Mouse (Mus musculus) heart, postnatal 14 days (tissue): ENCODE data around the gene Tal1. TPM values are rescaled to one million over a fixed set of nuclear protein-coding genes. Genes with fewer than 3 reads are reported as not detected.

Experiments used
- DNase-seq, 2 experiments: peaks; one replicate each; pipeline ENCODE4 v3.0.0; 2021 to 2022
- intact Hi-C: fragments of 180-260 bp; cut with DNase I; formaldehyde crosslinking; loops from one replicate; pipeline ENCODE4 v1.15.1; 2025
- long read RNA-seq, 2 experiments: library from polyadenylated mRNA; stranded (forward); transcript quantifications; one replicate each; pipeline ENCODE4 v2.0.0; 2021
- total RNA-seq, 2 experiments: library from RNA; stranded (reverse); gene quantifications; 2 replicates each; pipeline ENCODE4 v1.2.3; 2021

The Tal1 gene
- 1 to 10 TPM; 4.9 to 6.3 TPM for total RNA-seq
- long read RNA-seq, experiment 1, partial matches to known transcripts = 0 of 2 reads
- long read RNA-seq, experiment 1, other reads (novel, unspliced or antisense) = 1 of 2 reads
- long read RNA-seq, experiment 2, partial matches to known transcripts = 2 of 3 reads
- long read RNA-seq, experiment 2, other reads (novel, unspliced or antisense) = 1 of 3 reads

DNA sequence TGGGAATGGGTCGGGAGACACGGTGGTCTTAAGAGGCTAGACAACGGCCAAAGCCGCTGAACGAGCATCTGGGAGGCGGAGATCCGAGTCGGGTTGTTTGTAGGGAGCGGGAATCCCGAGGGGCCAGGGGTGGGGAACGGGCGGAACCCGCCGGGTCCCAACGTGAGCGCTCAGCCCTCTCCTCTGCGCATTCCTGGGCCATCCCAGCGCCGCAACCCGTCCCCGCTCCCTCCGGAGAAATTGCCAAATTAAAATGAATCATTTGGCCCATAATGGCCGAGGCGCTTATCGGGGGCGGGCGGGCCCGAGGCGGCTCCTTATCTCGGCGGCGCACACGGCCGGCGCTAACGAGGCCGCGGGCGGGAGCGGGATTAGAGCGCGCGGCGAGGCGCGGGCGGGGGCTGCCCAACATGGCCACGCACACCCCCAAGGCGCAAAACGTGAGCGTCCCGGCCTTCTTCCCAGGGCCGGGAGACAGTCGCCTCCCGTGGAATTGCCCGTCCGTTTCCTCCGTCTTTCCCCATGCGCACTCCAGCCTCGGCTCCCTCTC is at the start of gene Tal1:
Gene Tal1 (plus strand): TSS at position 56 of the 550 bp plus-strand sequence.
- intact Hi-C loops = loop anchor here (5.0 kb wide), 1 partner anchor 149 kb away; the partner anchor contains the start of gene Foxd2
- peak; percentile 64 to 76 for DNase-seq

GRCm38 (mm10) chr4:115014276-115014675 is 42.0 kb upstream of the Tal1 start:
- intact Hi-C loops = no loop called here
- DNase-seq = no peak

DNA sequence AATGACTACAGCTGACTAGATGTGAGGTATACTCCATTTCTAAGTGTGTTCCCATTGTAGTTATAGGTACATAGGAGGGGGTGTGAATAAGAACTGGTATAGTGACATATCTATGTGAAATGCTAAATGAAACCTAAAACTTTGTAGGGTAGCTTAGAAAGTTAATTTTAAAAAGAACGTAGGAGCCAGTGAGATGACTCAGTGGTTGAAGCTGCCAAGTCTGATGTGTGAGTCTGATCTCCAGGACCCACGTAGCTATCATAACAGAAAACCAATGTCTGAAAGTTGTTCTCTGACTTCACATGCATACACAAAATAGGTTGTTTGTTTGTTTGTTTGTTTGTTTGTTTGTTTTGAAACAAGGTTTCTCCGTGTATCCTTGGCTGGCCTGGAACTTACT is 36.2 kb upstream of the Tal1 start:
- intact Hi-C loops = no loop called here
- no peak for DNase-seq

DNA sequence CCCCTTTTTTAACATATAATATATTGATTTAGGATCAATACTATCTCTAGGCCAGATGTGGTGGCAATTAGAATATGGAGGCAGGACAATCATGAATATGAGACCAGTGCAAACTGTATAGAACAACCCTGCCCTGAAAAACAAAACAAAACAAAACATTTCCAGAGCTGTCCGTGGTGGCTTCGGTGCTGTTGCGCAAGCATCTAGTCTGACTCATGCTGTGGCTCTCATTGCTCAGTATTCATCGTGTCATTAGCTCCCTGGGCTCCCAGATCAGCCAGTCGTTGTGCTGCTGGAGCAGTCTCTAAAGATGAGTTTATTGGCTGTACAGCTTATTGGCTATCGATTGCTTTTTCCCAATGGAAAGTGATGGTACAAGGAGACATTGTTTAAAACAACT is 21.2 kb upstream of the Tal1 start:
- intact Hi-C loops = no loop called here
- no peak for DNase-seq

GRCm38 (mm10) chr4:115038242-115038641 is 18.0 kb upstream of the Tal1 start:
- intact Hi-C loops = loop anchor here (1.0 kb wide), 1 partner anchor 47 kb away; no protein-coding TSS in a partner anchor
- peak; percentile 44 to 66 for DNase-seq

DNA sequence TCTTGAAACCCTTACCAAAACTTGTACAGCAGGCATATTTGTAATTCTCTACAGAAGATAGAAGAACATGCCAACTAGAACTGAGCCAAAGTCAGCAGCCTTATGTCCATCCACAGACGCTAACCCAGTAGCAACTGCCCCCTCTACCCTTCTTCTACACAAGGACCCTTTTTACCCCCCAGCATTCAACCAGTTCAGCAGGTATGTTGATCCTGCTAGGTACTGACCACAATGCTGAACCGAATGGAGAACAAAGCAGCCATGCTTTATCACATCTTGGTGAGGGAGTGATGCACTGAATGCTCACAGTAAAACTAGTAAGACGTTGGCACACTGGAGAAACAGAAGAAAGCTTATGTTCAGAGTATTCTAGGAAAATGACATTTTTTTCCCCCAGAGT is 10.6 kb upstream of the Tal1 start:
- intact Hi-C loops = no loop called here
- DNase-seq = no peak

GRCm38 (mm10) chr4:115047750-115048149 is 8.5 kb upstream of the Tal1 start:
- intact Hi-C loops = loop anchor here (2.0 kb wide), 1 partner anchor 37 kb away; no protein-coding TSS in a partner anchor
- DNase-seq = peak; percentile 68 to 74

DNA sequence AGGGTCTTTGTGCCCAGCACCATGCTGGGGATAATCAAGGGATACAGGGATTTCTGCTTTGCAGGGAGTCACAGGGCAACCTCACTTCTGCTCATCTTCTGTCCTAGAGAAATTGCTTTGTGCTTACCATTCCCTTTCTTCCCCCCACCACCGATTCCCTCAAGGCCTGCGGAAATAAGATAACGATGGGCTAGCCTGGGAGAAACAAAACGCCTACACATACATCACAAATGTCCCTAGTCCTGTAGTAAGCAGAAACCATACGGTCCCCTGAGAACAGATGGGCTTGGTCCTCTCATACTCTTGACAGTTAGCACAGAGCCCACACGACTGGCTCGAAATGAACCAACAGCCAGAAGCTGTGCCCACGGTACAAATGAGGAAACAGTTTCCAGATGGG is 8.0 kb upstream of the Tal1 start:
- no peak for DNase-seq
- intact Hi-C loops = loop anchor here (2.0 kb wide), 1 partner anchor 37 kb away; no protein-coding TSS in a partner anchor

DNA sequence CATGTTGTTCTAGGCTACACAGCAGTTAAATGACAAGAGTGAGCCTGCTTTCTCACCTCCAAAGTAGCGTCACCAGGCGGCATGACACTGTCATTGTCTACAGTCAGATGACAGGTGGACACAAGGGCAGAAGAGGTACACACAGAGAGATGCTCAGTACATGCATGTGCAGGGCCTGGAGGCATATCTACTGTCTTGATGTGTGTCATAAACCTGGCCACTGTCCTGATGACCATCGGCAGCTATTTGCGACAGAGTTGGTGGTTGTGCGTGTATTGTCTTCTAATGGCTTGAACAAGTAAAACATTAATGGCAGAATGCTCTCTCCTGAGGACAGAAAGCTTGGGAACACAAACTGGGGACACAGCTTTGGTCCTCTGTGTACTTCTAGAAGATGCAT is 5.0 kb upstream of the Tal1 start:
- intact Hi-C loops = no loop called here
- no peak for DNase-seq

GRCm38 (mm10) chr4:115052343-115053005 is 3.8 kb upstream of the Tal1 start:
- intact Hi-C loops = no loop called here
- peak; percentile 76 to 80 for DNase-seq

DNA sequence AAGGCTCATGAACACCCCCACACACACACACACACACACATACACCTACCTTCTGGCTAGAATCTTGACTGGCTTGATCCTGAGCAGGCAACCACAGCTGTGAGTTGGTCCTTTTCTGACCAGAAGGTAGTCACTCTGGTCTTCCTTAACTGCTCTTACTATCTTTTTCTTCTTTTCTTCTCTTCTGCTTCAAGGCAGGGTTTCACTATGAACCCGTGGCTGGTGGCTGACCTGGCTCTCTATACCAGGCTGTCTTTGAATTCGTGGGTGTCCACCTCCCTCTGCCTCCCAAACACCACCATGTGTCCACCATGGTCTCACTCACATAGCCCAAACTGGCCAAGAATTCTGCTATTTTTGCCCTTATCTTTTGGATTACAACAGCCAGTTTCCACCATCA is 1.2 kb upstream of the Tal1 start:
- intact Hi-C loops = loop anchor here (5.0 kb wide), 1 partner anchor 148 kb away; the partner anchor contains the start of gene Foxd2

GRCm38 (mm10) chr4:115055691-115056090 is 535 bp upstream of the Tal1 start:
- intact Hi-C loops = loop anchor here (5.0 kb wide), 1 partner anchor 148 kb away; the partner anchor contains the start of gene Foxd2

More for the DNA sequence above, 1.2 kb upstream of the Tal1 start:
- DNase-seq = no peak

DNA sequence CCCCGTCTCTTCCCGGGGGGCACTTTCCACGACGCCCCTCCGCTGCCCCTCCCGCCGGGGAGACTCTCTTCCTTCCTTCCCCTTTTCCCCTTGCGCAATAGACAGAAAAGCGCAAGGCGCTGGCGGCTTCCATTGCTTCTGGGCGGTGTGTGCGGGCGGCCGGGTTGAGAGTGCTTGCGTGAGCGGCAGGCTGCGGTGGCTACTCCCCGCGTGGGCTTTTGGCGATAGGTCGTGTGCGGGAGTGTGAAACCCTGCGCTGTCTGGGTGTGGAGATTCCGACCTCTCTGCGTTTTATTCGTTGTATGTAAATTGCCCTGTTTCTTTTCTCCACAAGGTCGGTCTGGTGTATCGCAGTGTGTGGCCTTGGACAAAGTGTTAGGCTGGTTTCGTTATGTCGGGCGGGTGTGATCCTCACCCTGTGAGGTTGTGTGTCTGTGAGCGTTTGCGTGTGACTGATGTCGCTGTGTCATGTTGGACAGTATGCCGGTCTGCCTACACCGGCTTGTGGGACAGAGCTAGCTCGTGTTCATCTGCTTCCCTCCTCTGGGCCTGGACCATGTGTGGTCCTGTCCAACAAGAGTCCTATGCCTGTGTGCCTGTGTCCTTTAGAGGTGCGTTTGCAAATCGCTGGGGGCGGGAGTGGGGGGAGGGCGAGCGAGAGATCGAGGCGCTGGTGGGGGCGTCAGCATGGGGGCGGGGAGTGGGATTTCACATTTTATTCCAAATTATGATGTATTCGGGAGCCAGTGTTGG is 871 bp downstream of the Tal1 start:
- intact Hi-C loops = loop anchor here (5.0 kb wide), 1 partner anchor 150 kb away; the partner anchor contains the start of gene Foxd2
- DNase-seq = peak; percentile 44 to 47

More at GRCm38 (mm10) chr4:115055691-115056090, 535 bp upstream of the Tal1 start:
- DNase-seq = no peak

- intact Hi-C loops = loop anchor here (5.0 kb wide), 1 partner anchor 150 kb away; the partner anchor contains the start of gene Foxd2
Observed at GRCm38 (mm10) chr4:115057674-115058316, 1.6 kb downstream of the Tal1 start.

GRCm38 (mm10) chr4:115058317-115058761 is 2.1 kb downstream of the Tal1 start:
- intact Hi-C loops = loop anchor here (5.0 kb wide), 1 partner anchor 151 kb away; the partner anchor contains the start of gene Foxd2

More at GRCm38 (mm10) chr4:115057674-115058316, 1.6 kb downstream of the Tal1 start:
- DNase-seq = peak in 1 of 2 experiments; percentile 34

DNA sequence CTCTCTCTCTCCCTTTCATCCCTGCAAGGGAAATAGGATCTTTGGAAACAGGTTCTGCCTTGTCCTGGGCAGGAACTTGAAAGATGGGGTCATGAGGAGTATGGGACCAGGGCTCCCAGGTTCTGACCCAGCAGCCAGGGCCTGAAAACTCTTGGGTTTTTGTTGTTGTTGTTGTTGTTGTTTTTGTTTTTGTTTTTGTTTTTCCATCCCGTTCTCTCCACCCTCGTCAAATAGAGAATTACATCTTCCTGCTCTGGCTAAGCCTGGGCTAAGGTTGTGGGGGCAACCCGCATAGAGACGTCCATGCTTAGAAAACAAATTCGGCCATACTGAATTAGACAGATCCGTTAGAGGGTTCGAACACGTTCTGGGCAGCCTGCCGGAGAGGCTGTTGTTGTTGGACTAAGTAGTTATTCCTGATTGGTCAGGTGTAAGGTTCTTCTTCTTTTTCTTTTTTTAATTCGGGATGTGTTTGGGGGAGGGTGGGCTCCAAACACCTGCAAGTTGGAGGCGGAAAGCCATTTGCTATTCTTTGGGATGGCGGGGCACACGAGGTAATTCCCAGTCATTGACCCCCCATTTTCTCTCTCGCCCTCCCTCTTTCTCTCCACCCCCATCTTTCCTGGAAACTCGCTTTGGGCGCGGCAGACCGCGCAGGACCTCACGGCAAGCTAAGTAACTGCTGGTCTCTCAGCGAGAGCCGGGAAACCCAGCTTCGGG is 2.8 kb downstream of the Tal1 start:
- DNase-seq = peak in 1 of 2 experiments; percentile 27
- intact Hi-C loops = loop anchor here (5.0 kb wide), 1 partner anchor 152 kb away; the partner anchor contains the start of gene Foxd2

More at GRCm38 (mm10) chr4:115058317-115058761, 2.1 kb downstream of the Tal1 start:
- peak in 1 of 2 experiments; percentile 35 for DNase-seq

GRCm38 (mm10) chr4:115059871-115060270 is 3.6 kb downstream of the Tal1 start:
- intact Hi-C loops = loop anchor here (5.0 kb wide), 1 partner anchor 153 kb away; the partner anchor contains the start of gene Foxd2
- DNase-seq = peak in 1 of 2 experiments; percentile 30

DNA sequence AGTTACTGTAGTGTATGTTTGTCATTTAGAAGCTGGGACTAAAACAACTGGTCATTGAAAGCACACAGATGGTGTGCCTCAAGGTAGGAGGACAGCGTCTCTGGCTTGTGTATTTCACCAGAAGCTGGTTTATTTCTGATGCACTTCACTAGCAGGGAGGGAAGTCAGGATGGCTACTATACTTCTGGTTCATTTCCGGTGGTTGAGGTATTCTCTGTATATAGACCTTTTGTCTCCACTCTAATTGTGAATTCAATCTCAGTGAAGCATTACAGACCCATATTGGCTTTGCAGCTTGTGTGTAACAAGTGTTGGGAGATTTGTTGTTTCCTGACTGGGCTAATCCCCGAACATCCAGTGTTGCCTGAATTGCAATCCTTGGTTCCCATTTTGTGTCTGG is 4.5 kb downstream of the Tal1 start:
- DNase-seq = no peak
- intact Hi-C loops = no loop called here

- DNase-seq = no peak
- intact Hi-C loops = no loop called here
Observed at GRCm38 (mm10) chr4:115062540-115062874, 6.3 kb downstream of the Tal1 start.
